Mouse (Mus musculus): Measurements from ENCODE around the gene Sprr2d.

Gene Sprr2d

GRCm38 (mm10) chr3:92338840-92339239 is at the start of gene Sprr2d:
TSS of gene Sprr2d (plus strand) at chr3:92339140.
- DNase-seq (ENCODE audit: low read depth in 1 of 2, low spot score in 2 of 2): no peak

- DNase-seq (ENCODE audit: low read depth in 1 of 2, low spot score in 2 of 2): no peak
These were observed 31.5 kb upstream of the Sprr2d start for GRCm38 (mm10) chr3:92307406-92307805.

GRCm38 (mm10) chr3:92316320-92316719 is 22.6 kb upstream of the Sprr2d start, which contains the start of gene Sprr2b:
TSS of gene Sprr2b (plus strand) at chr3:92316620.
- DNase-seq (ENCODE audit: low read depth in 1 of 2, low spot score in 2 of 2): no peak

GRCm38 (mm10) chr3:92317384-92317783 is 21.6 kb upstream of the Sprr2d start:
- DNase-seq (ENCODE audit: low read depth in 1 of 2, low spot score in 2 of 2): no peak

DNA sequence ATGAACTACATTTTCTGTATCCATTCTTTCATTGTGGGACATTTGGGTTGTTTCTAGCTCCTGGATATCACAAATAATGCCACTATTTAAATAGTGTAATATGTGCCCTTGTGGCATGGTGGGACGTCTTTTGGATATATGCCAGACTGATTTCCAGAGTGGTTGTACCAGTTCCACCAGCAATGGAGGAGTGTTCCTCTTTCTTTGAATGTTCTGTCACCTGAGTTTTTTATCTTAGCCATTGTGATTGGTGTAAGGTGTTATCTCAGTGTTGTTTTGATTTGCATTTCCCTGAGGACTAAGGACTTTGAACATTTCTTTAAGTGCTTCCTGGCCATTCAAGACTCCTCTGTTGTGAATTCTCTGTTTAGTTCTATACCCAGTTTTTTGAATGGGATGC is 2.7 kb upstream of the Sprr2d start:
- DNase-seq (ENCODE audit: low read depth in 1 of 2, low spot score in 2 of 2): no peak

- DNase-seq (ENCODE audit: low read depth in 1 of 2, low spot score in 2 of 2): no peak
These were observed 12.9 kb downstream of the Sprr2d start, which contains the start of gene Sprr2e for GRCm38 (mm10) chr3:92351843-92352242. TSS of gene Sprr2e (plus strand) at chr3:92352143.

DNA sequence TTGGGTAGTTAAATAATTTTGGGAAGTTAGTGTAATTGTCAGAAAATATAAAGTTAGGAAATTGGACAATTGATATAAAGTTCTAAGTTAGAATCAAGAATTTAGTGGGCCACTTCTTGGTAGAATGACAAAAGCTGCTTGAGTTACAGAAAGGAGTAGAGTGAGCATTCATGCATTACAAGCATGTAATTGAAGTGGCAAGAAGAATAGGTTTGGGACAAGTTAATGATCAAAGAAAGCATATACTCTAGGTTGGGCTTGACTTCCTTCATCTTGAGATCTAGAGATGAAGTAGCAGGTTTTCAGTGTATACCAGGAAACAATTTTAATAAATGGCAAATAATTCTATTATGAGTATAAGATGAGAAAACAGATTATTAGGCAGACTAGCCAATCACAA is 22.7 kb downstream of the Sprr2d start:
- no peak for DNase-seq (ENCODE audit: low read depth in 1 of 2, low spot score in 2 of 2)

DNA sequence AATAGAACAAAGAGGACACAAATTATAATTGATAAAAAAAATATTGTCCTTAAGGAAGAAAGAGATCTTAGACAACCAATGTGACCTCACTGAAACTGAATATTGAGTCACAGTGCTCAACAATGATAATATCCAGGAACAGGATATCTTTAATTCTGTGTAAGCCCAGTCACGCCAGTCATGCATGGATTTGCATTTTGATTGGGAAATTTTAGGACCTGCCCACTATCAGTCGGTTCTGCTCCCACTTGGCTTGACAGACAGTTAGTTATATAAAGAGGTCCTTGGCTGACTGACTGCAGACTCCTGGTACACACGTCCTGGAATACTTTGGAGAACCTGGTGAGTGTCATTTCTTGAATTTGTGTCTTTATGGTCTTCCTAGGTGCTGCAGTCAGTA is 25.9 kb downstream of the Sprr2d start, which contains the start of gene Sprr2f:
TSS of gene Sprr2f (plus strand) at position 301 of the 400 bp plus-strand sequence.
- DNase-seq (ENCODE audit: low read depth in 1 of 2, low spot score in 2 of 2): no peak

DNA sequence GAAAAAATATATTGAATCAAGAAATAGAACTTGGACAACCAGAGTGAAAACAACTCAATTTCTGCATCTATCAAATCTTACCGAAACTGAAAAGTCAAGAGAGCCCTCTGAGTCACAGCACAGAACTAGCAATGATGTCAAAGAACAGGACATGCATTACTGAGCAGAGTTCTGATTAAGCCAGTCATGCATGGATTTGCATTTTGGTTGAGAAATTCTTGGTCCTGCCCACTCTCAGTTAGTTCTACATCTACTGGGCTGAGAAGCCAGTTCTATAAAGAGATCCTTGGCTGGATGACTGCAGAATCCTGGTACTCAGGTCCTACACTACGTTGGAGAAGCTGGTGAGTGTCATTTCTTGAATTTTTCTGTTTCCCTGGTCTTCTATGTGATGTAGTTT is 34.7 kb downstream of the Sprr2d start:
- DNase-seq (ENCODE audit: low read depth in 1 of 2, low spot score in 2 of 2): no peak

DNA sequence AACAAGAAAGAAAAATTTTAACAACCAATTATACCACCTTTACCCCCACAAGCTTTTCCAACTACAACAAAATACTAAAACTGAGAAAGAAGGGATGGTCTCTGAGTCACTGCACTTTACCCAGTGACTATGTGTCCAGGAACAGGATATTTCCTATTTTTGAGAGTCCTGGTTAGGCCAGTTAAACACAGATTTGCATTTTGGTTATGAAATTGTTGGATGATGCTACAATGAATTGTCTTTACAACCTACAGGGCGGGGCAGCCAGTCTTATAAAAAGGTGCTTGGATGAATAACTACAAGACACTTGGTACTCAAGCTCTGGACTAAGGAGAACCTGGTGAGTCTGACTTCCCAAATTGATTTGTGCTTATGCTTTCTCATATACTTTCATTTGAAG is 46.4 kb downstream of the Sprr2d start, which contains the start of gene Sprr2h:
TSS of gene Sprr2h (plus strand) at position 301 of the 400 bp plus-strand sequence.
- no peak for DNase-seq (ENCODE audit: low read depth in 1 of 2, low spot score in 2 of 2)

Data from monocyte, adult 2 months (primary cell).